Mouse (Mus musculus) G1E (cell line): ENCODE measurements around the gene Rabif.

Experiments used
- CTCF ChIP-seq: IDR thresholded peaks from 2 replicates; pipeline ENCODE4 v1.5.1; 2012; ENCODE audit warnings: low read depth, low read length, inconsistent platforms, mixed read lengths
- GATA1 ChIP-seq: IDR thresholded peaks from 2 replicates; pipeline ENCODE4 v1.6.1; 2012; ENCODE audit warnings: borderline replicate concordance, low read length, inconsistent platforms, mixed read lengths
- GATA2 ChIP-seq: IDR thresholded peaks from 2 replicates; pipeline ENCODE4 v1.6.1; 2012; ENCODE audit warnings: low read depth, low read length, inconsistent platforms, borderline replicate concordance
- POLR2AphosphoS5 ChIP-seq: IDR thresholded peaks from 2 replicates; pipeline ENCODE4 v1.6.1; 2012; ENCODE audit warnings: low read depth, low read length, inconsistent platforms; ENCODE audit not compliant: insufficient replicate concordance
- TAL1 ChIP-seq: conservative IDR thresholded peaks from 2 replicates; pipeline ENCODE4 v1.6.1; 2012; ENCODE audit warnings: low read depth, low read length, inconsistent platforms, mixed read lengths

- TF ChIP-seq GATA1 (no peak), CTCF (no peak), GATA2 (no peak), TAL1 (no peak), POLR2AphosphoS5 (no peak)
Measured at GRCm38 (mm10) chr1:134493496-134493895, 952 bp upstream of the Rabif start.
